Mouse (Mus musculus) thymus, postnatal 4 days (tissue): Measurements from ENCODE around the gene Spryd7.
"Not testable (repeated sequence)": the region's sequence is repeated elsewhere in the genome, so short reads cannot be mapped to it uniquely, and the experiment has no call there.

Source experiments
- DNase-seq: peaks from one replicate; pipeline ENCODE4 v3.0.0; 2021

Spryd7 gene

GRCm38 (mm10) chr14:61556289-61557147 is at the start of gene Spryd7:
TSS of gene Spryd7 (minus strand) at chr14:61556886.
- peak; percentile 99 for DNase-seq

GRCm38 (mm10) chr14:61606088-61606487 is 49.4 kb upstream of the Spryd7 start:
- DNase-seq = not testable (repeated sequence)

GRCm38 (mm10) chr14:61604081-61604480 is 47.4 kb upstream of the Spryd7 start:
- DNase-seq = no peak

- DNase-seq = no peak
Measured at GRCm38 (mm10) chr14:61603069-61603755, 46.5 kb upstream of the Spryd7 start.

- no peak for DNase-seq
Measured at GRCm38 (mm10) chr14:61601348-61601747, 44.7 kb upstream of the Spryd7 start.

- peak; percentile 95 for DNase-seq
Measured at GRCm38 (mm10) chr14:61599057-61599806, 42.5 kb upstream of the Spryd7 start.

GRCm38 (mm10) chr14:61597968-61598367 is 41.3 kb upstream of the Spryd7 start, which contains the start of gene Trim13:
TSS of gene Trim13 (plus strand) at chr14:61598247.
- peak; percentile 39 for DNase-seq

GRCm38 (mm10) chr14:61596719-61597426 is 40.2 kb upstream of the Spryd7 start:
- DNase-seq = no peak

- no peak for DNase-seq
Measured at GRCm38 (mm10) chr14:61589288-61590065, 32.8 kb upstream of the Spryd7 start.

GRCm38 (mm10) chr14:61575941-61576340 is 19.3 kb upstream of the Spryd7 start:
- DNase-seq = no peak

GRCm38 (mm10) chr14:61575066-61575465 is 18.4 kb upstream of the Spryd7 start:
- no peak for DNase-seq

- DNase-seq = no peak
Measured at GRCm38 (mm10) chr14:61572131-61572530, 15.4 kb upstream of the Spryd7 start.

GRCm38 (mm10) chr14:61571366-61571765 is 14.7 kb upstream of the Spryd7 start:
- peak; percentile 97 for DNase-seq

GRCm38 (mm10) chr14:61569344-61569743 is 12.7 kb upstream of the Spryd7 start:
- DNase-seq = no peak

GRCm38 (mm10) chr14:61566211-61566610 is 9.5 kb upstream of the Spryd7 start:
- not testable (repeated sequence) for DNase-seq

- no peak for DNase-seq
Measured at GRCm38 (mm10) chr14:61559856-61560255, 3.2 kb upstream of the Spryd7 start.

- DNase-seq = no peak
Measured at GRCm38 (mm10) chr14:61558901-61559300, 2.2 kb upstream of the Spryd7 start.

GRCm38 (mm10) chr14:61555931-61556288 is 776 bp downstream of the Spryd7 start:
- DNase-seq = no peak

GRCm38 (mm10) chr14:61548614-61549013 is 8.1 kb downstream of the Spryd7 start:
- DNase-seq = no peak

GRCm38 (mm10) chr14:61537772-61538171 is 18.9 kb downstream of the Spryd7 start:
- DNase-seq = not testable (repeated sequence)

GRCm38 (mm10) chr14:61536631-61537264 is 19.9 kb downstream of the Spryd7 start:
- DNase-seq = no peak
